Mouse (Mus musculus): ENCODE measurements around the gene Ctnnbip1. TPM values are rescaled to one million over a fixed set of nuclear protein-coding genes. Genes with fewer than 3 reads are reported as not detected.

Ctnnbip1 gene
- total RNA-seq, 1 experiment = 18.3 TPM

DNA sequence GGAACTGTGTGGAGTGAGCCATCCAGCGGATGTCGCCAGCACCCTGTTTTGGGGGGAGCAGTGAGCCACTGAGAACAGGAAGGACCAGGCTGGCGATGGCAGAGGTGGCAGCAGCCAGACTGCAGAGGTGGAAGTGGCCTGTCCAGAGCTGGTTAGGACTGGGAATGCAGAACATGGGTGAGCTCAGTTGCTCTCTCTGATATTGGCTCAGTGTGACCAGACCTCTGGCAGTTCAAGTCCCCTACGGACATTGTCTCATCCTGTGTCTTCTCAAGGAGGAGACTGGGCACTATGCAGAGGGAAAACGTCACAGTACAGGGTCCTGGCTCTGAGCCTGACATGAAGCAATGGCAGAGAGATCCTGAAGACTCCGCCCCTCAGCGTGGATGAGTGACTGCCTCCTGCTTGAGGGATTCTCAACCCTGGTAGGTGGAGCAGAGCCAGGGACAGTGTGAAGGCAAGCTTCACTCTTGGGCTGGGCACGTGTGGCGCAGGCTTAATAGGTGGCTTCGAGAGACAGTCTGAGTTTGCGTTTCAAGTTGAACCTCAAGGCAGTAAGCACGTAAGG is 79.7 kb downstream of the Ctnnbip1 start:
- Histone ChIP-seq H3K27ac (ENCODE audit: insufficient read depth, low read depth, low read length, poor library complexity, severe bottlenecking) (no peak overlapping the region), H3K4me1 (ENCODE audit: control insufficient read depth in 2 of 2, insufficient read depth in 2 of 2, low read length in 2 of 2, poor library complexity in 1 of 2) (peaks cover 0 to 26% of the 10 kb centered on the region in 2 experiments; a peak in 2 of 4 replicates), H3K9me3 (ENCODE audit: control insufficient read depth, insufficient read depth, low read depth, low read length) (no peaks in the 10 kb centered on the region), H3K9ac (ENCODE audit: insufficient read depth, low read depth, low read length, poor library complexity, severe bottlenecking) (no peak overlapping the region), H3K4me3 (ENCODE audit: insufficient read depth in 1 of 2, low read depth in 1 of 2, low read length in 2 of 2, poor library complexity in 1 of 2, severe bottlenecking in 1 of 2) (no peak overlapping the region), H3K36me3 (ENCODE audit: control insufficient read depth, insufficient read depth, low read length, poor library complexity, severe bottlenecking) (no peaks in the 10 kb centered on the region; the same call in 1 of the 2 replicates)
- in situ Hi-C loops (cut with MboI; ENCODE audit: low sequenced_read_pairs in 2 of 2, unreplicated experiment in 2 of 2) = no loop called here
- DNase-seq (ENCODE audit: low read depth, low spot score) = no peak
- TF ChIP-seq MAFK (IDR thresholded peaks at IDR 0.05; ENCODE audit: insufficient read depth, low read depth, low read length) = no peak
- no peak for TF ChIP-seq ZC3H11A (IDR thresholded peaks at IDR 0.05; ENCODE audit: borderline replicate concordance, low read depth, low read length)
- TF ChIP-seq CHD2 (IDR thresholded peaks at IDR 0.05; ENCODE audit: low read depth, low read length) = no peak
- TF ChIP-seq ZNF384 (IDR thresholded peaks at IDR 0.05; ENCODE audit: low read depth, low read length) = no peak
- TF ChIP-seq HCFC1 (IDR thresholded peaks at IDR 0.05; ENCODE audit: borderline replicate concordance, insufficient read depth, low read length) = no peak

- no peak for TF ChIP-seq HCFC1 (IDR thresholded peaks at IDR 0.05; ENCODE audit: borderline replicate concordance, insufficient read depth, low read length)
- no peak for TF ChIP-seq CHD2 (IDR thresholded peaks at IDR 0.05; ENCODE audit: low read depth, low read length)
- TF ChIP-seq MAFK (IDR thresholded peaks at IDR 0.05; ENCODE audit: insufficient read depth, low read depth, low read length) = no peak
- no peak for TF ChIP-seq ZNF384 (IDR thresholded peaks at IDR 0.05; ENCODE audit: low read depth, low read length)
- peak overlapping the region; percentile 33; the same call in 1 of the 2 replicates for H3K9ac ChIP-seq (ENCODE audit: insufficient read depth, low read depth, low read length, poor library complexity, severe bottlenecking)
Measured at GRCm38 (mm10) chr4:149599549-149599948, 81.5 kb downstream of the Ctnnbip1 start.

GRCm38 (mm10) chr4:149600130-149600529 is 82.1 kb downstream of the Ctnnbip1 start:
- Histone ChIP-seq H3K9ac (ENCODE audit: insufficient read depth, low read depth, low read length, poor library complexity, severe bottlenecking) (peak overlapping the region; percentile 33; the same call in 1 of the 2 replicates), H3K9me3 (ENCODE audit: control insufficient read depth, insufficient read depth, low read depth, low read length) (no peaks in the 10 kb centered on the region), H3K36me3 (ENCODE audit: control insufficient read depth, insufficient read depth, low read length, poor library complexity, severe bottlenecking) (no peaks in the 10 kb centered on the region), H3K4me1 (ENCODE audit: control insufficient read depth in 2 of 2, insufficient read depth in 2 of 2, low read length in 2 of 2, poor library complexity in 1 of 2) (peaks cover 0 to 28% of the 10 kb centered on the region in 2 experiments; a peak in 2 of 4 replicates), H3K27ac (ENCODE audit: insufficient read depth, low read depth, low read length, poor library complexity, severe bottlenecking) (no peak overlapping the region), H3K4me3 (ENCODE audit: insufficient read depth in 1 of 2, low read depth in 1 of 2, low read length in 2 of 2, poor library complexity in 1 of 2, severe bottlenecking in 1 of 2) (no peak overlapping the region; a peak in 1 of 4 replicates)
- DNase-seq (ENCODE audit: low read depth, low spot score) = no peak
- in situ Hi-C loops (cut with MboI; ENCODE audit: low sequenced_read_pairs in 2 of 2, unreplicated experiment in 2 of 2) = no loop called here
- no peak for TF ChIP-seq CHD2 (IDR thresholded peaks at IDR 0.05; ENCODE audit: low read depth, low read length)
- TF ChIP-seq HCFC1 (IDR thresholded peaks at IDR 0.05; ENCODE audit: borderline replicate concordance, insufficient read depth, low read length) = no peak
- no peak for TF ChIP-seq ZNF384 (IDR thresholded peaks at IDR 0.05; ENCODE audit: low read depth, low read length)
- TF ChIP-seq ZC3H11A (IDR thresholded peaks at IDR 0.05; ENCODE audit: borderline replicate concordance, low read depth, low read length) = no peak
- TF ChIP-seq MAFK (IDR thresholded peaks at IDR 0.05; ENCODE audit: insufficient read depth, low read depth, low read length) = no peak

More at GRCm38 (mm10) chr4:149599549-149599948, 81.5 kb downstream of the Ctnnbip1 start:
- Histone ChIP-seq H3K4me1 (ENCODE audit: control insufficient read depth in 2 of 2, insufficient read depth in 2 of 2, low read length in 2 of 2, poor library complexity in 1 of 2) (peaks cover 0 to 28% of the 10 kb centered on the region in 2 experiments; a peak in 2 of 4 replicates), H3K27ac (ENCODE audit: insufficient read depth, low read depth, low read length, poor library complexity, severe bottlenecking) (peak overlapping the region; percentile 58), H3K36me3 (ENCODE audit: control insufficient read depth, insufficient read depth, low read length, poor library complexity, severe bottlenecking) (no peaks in the 10 kb centered on the region; the same call in 1 of the 2 replicates), H3K4me3 (ENCODE audit: insufficient read depth in 1 of 2, low read depth in 1 of 2, low read length in 2 of 2, poor library complexity in 1 of 2, severe bottlenecking in 1 of 2) (no peak overlapping the region), H3K9me3 (ENCODE audit: control insufficient read depth, insufficient read depth, low read depth, low read length) (no peaks in the 10 kb centered on the region)
- no peak for DNase-seq (ENCODE audit: low read depth, low spot score)
- in situ Hi-C loops (cut with MboI; ENCODE audit: low sequenced_read_pairs in 2 of 2, unreplicated experiment in 2 of 2) = no loop called here

GRCm38 (mm10) chr4:149601484-149601883 is 83.4 kb downstream of the Ctnnbip1 start:
- Histone ChIP-seq H3K4me1 (ENCODE audit: control insufficient read depth in 2 of 2, insufficient read depth in 2 of 2, low read length in 2 of 2, poor library complexity in 1 of 2) (peaks cover 2 to 37% of the 10 kb centered on the region in 2 experiments), H3K9me3 (ENCODE audit: control insufficient read depth, insufficient read depth, low read depth, low read length) (no peaks in the 10 kb centered on the region), H3K36me3 (ENCODE audit: control insufficient read depth, insufficient read depth, low read length, poor library complexity, severe bottlenecking) (no peaks in the 10 kb centered on the region), H3K4me3 (ENCODE audit: insufficient read depth in 1 of 2, low read depth in 1 of 2, low read length in 2 of 2, poor library complexity in 1 of 2, severe bottlenecking in 1 of 2) (no peak overlapping the region), H3K9ac (ENCODE audit: insufficient read depth, low read depth, low read length, poor library complexity, severe bottlenecking) (no peak overlapping the region), H3K27ac (ENCODE audit: insufficient read depth, low read depth, low read length, poor library complexity, severe bottlenecking) (no peak overlapping the region)
- no peak for TF ChIP-seq ZC3H11A (IDR thresholded peaks at IDR 0.05; ENCODE audit: borderline replicate concordance, low read depth, low read length)
- TF ChIP-seq ZNF384 (IDR thresholded peaks at IDR 0.05; ENCODE audit: low read depth, low read length) = no peak
- DNase-seq (ENCODE audit: low read depth, low spot score) = no peak
- in situ Hi-C loops (cut with MboI; ENCODE audit: low sequenced_read_pairs in 2 of 2, unreplicated experiment in 2 of 2) = no loop called here
